Mouse (Mus musculus) liver, postnatal 0 days (tissue): ENCODE data around the gene Sdk1. TPM values are rescaled to one million over a fixed set of nuclear protein-coding genes. Genes with fewer than 3 reads are reported as not detected.

Experiments used
- ATAC-seq: fragments of 200-750 bp; cut with Nextera tagmentation; 2 replicates; pipeline ENCODE4 v1.8.0; 2017; ENCODE audit warnings: mild to moderate bottlenecking, moderate library complexity
- DNase-seq: peaks from one replicate; pipeline ENCODE4 v3.0.0-alpha.2; 2016
- H3K27ac ChIP-seq: fragments of 300-500 bp; sonication (generic); 2 replicates; pipeline ENCODE4 v1.5.1; 2014; ENCODE audit warnings: antibody characterized with exemption, moderate library complexity, mild to moderate bottlenecking, low read depth
- H3K27me3 ChIP-seq: fragments of 300-500 bp; sonication (generic); 2 replicates; pipeline ENCODE4 v1.6.1; 2014; ENCODE audit warnings: low read length, control low read depth, mixed read lengths; ENCODE audit not compliant: insufficient read depth
- H3K36me3 ChIP-seq: fragments of 300-500 bp; sonication (generic); replicated peaks from 2 replicates; pipeline ENCODE4 v1.6.1; 2014; ENCODE audit warnings: mild to moderate bottlenecking, control low read depth, low read length, moderate library complexity, mixed read lengths; ENCODE audit not compliant: insufficient read depth
- H3K4me1 ChIP-seq: fragments of 300-500 bp; sonication (generic); 2 replicates; pipeline ENCODE4 v1.6.1; 2014; ENCODE audit warnings: antibody characterized with exemption, mild to moderate bottlenecking, control low read depth; ENCODE audit not compliant: insufficient read depth
- H3K4me2 ChIP-seq: fragments of 300-500 bp; sonication (generic); 2 replicates; pipeline ENCODE4 v1.6.1; 2014; ENCODE audit warnings: low read depth, mild to moderate bottlenecking, low read length, moderate library complexity, mixed read lengths
- H3K4me3 ChIP-seq: fragments of 300-500 bp; sonication (generic); 2 replicates; pipeline ENCODE4 v1.5.1; 2014; ENCODE audit warnings: low read depth, low read length
- H3K9ac ChIP-seq: fragments of 300-500 bp; sonication (generic); replicated peaks from 2 replicates; pipeline ENCODE4 v1.6.1; 2014; ENCODE audit warnings: mild to moderate bottlenecking, moderate library complexity
- H3K9me3 ChIP-seq: fragments of 300-500 bp; sonication (generic); 2 replicates; pipeline ENCODE4 v1.6.1; 2016; ENCODE audit warnings: mild to moderate bottlenecking, control low read depth, low read length, mixed read lengths
- CTCF ChIP-seq: sonication (generic); IDR thresholded peaks from 2 replicates; pipeline ENCODE4 v1.5.1; 2016; ENCODE audit warnings: antibody characterized with exemption, low read depth
- EP300 ChIP-seq: IDR thresholded peaks from 2 replicates; pipeline ENCODE4 v1.6.1; 2016; ENCODE audit warnings: antibody characterized with exemption, low read depth, mild to moderate bottlenecking
- WGBS: fragments of 180-500 bp; shearing (Covaris S2); extraction: QIAGEN DNeasy Blood & Tissue Kit; methylation state at CpG from one replicate; pipeline ENCODE4 v1.1.7; 2014; ENCODE audit not compliant: insufficient replicate concordance; 5-methylcytosine and 5-hydroxymethylcytosine counted together
- polyA plus RNA-seq: library from polyadenylated mRNA; unstranded; fragments of >200 nt; fragmentation: Nextera tagmentation; extraction: Ambion mirVana; gene quantifications from 2 replicates; pipeline ENCODE4 v1.2.1, GENCODE M21; 2015

Gene Sdk1
- polyA plus RNA-seq, 1 experiment from 2014 or later = 0.06 TPM

GRCm38 (mm10) chr5:141686876-141687420 lies 445.7 kb downstream of the Sdk1 start:
- Histone ChIP-seq H3K27me3 (no peaks in the 10 kb centered on the region), H3K4me3 (no peak overlapping the region), H3K9ac (no peak overlapping the region), H3K27ac (no peak overlapping the region), H3K9me3 (no peaks in the 10 kb centered on the region), H3K36me3 (no peaks in the 10 kb centered on the region), H3K4me2 (no peak overlapping the region), H3K4me1 (no peaks in the 10 kb centered on the region)
- TF ChIP-seq EP300 (no peak), CTCF (no peak)
- ATAC-seq (no peak), DNase-seq (no peak)
- WGBS = 68% methylated on average over 7 of the region's 7 CpGs

- H3K27ac ChIP-seq = no peak overlapping the region
- no peaks in the 10 kb centered on the region for H3K4me1 ChIP-seq
- WGBS = 78% methylated on average over 12 of the region's 12 CpGs
- no peak overlapping the region for H3K4me2 ChIP-seq
- no peaks in the 10 kb centered on the region for H3K9me3 ChIP-seq
- ATAC-seq (no peak), DNase-seq (no peak)
- no peak overlapping the region for H3K9ac ChIP-seq
- no peak for TF ChIP-seq EP300
- TF ChIP-seq CTCF = no peak
- no peaks in the 10 kb centered on the region for H3K36me3 ChIP-seq
- no peaks in the 10 kb centered on the region for H3K27me3 ChIP-seq
- no peak overlapping the region for H3K4me3 ChIP-seq
These were observed 448.3 kb downstream of the Sdk1 start for GRCm38 (mm10) chr5:141689442-141690105.

GRCm38 (mm10) chr5:141691482-141691975 lies 450.2 kb downstream of the Sdk1 start:
- no peaks in the 10 kb centered on the region for H3K4me1 ChIP-seq
- no peak overlapping the region for H3K4me2 ChIP-seq
- H3K9ac ChIP-seq = no peak overlapping the region
- no peaks in the 10 kb centered on the region for H3K9me3 ChIP-seq
- no peak for DNase-seq
- TF ChIP-seq CTCF (no peak), EP300 (no peak)
- H3K27me3 ChIP-seq = no peaks in the 10 kb centered on the region
- WGBS = 68% methylated on average over 7 of the region's 7 CpGs
- no peaks in the 10 kb centered on the region for H3K36me3 ChIP-seq
- ATAC-seq = no peak
- H3K27ac ChIP-seq = no peak overlapping the region
- no peak overlapping the region for H3K4me3 ChIP-seq

DNA sequence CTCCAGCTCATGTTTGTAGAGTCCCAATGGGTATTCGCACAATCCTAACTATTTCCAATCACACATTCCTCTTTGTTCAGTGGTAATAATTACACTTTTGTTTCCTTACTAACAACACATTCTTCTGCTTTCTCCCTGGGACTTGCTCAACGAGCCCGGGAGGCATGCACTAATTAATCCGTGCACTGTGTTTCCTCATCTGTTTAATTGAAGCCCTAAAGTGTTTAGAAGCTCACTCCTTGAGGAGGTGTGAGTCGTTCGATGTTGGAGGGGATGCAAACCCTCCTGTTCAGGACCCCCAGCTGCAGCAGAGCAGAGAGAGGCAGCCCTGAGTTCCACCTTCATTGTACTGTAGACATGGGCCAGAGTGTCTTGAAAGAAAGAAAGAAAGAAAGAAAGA lies 452.4 kb downstream of the Sdk1 start:
- Histone ChIP-seq H3K4me3 (no peak overlapping the region), H3K9ac (no peak overlapping the region)
- 57% methylated on average over 6 of the region's 6 CpGs for WGBS

DNA sequence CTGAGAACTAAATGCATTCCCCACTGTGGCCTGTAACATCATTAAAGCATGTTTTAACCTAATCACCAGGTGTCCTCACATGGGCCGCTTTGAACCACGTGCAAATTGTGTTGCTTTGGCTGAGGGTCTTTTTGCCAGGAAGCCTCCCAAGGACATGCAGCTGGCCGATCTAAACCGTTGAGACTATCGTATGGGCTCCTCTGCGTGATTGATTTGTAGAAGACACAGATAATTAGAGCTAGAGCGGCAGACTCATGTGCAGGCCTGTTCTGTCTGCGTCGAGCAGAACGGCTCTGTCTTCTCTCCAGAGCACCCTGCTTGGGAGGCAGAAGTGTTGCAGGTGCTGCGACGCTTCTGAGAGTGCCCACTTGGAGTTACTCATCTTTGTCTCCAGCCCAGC lies 453.6 kb downstream of the Sdk1 start:
- TF ChIP-seq CTCF (no peak), EP300 (no peak)
- Histone ChIP-seq H3K9ac (no peak overlapping the region), H3K4me1 (no peaks in the 10 kb centered on the region), H3K4me3 (no peak overlapping the region), H3K27me3 (no peaks in the 10 kb centered on the region), H3K36me3 (no peaks in the 10 kb centered on the region), H3K27ac (no peak overlapping the region), H3K9me3 (no peaks in the 10 kb centered on the region), H3K4me2 (no peak overlapping the region)
- ATAC-seq (no peak), DNase-seq (no peak)
- 69% methylated on average over 12 of the region's 12 CpGs for WGBS

More for the DNA sequence above, 452.4 kb downstream of the Sdk1 start:
- H3K9me3 ChIP-seq = no peaks in the 10 kb centered on the region
- no peaks in the 10 kb centered on the region for H3K27me3 ChIP-seq
- H3K4me2 ChIP-seq = no peak overlapping the region
- no peak overlapping the region for H3K27ac ChIP-seq
- no peak for ATAC-seq
- TF ChIP-seq CTCF = no peak
- TF ChIP-seq EP300 = no peak
- no peak for DNase-seq
- no peaks in the 10 kb centered on the region for H3K36me3 ChIP-seq
- H3K4me1 ChIP-seq = no peaks in the 10 kb centered on the region

DNA sequence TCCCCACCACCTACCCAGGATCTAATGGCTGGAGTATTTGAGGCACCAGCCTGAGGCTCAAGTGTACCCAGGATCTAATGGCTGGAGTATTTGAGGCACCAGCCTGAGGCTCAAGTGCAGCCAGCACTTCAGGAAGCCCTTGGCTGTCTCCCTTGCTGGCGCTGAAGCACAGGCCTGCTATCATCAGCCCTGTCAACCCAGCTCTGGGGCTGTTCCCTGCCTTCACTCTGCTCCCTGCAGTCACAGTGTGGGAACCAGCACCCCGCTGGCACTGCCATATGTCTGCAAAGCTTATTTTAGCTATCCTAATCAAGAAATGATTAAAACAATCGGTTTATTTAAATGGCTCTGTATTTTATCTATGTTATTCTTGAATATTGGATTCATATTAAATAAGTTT lies 457.1 kb downstream of the Sdk1 start:
- Histone ChIP-seq H3K9me3 (no peaks in the 10 kb centered on the region), H3K27ac (no peak overlapping the region), H3K4me2 (no peak overlapping the region), H3K4me3 (no peak overlapping the region), H3K9ac (no peak overlapping the region), H3K4me1 (no peaks in the 10 kb centered on the region), H3K27me3 (no peaks in the 10 kb centered on the region), H3K36me3 (no peaks in the 10 kb centered on the region)
- 54% methylated on average over 3 of the region's 3 CpGs for WGBS
- TF ChIP-seq CTCF (no peak), EP300 (no peak)
- DNase-seq (no peak), ATAC-seq (no peak)
